Mouse (Mus musculus) hindbrain, embryonic 12.5 days (tissue): ENCODE results near the gene Eif2ak4. TPM values are rescaled to one million over a fixed set of nuclear protein-coding genes. Genes with fewer than 3 reads are reported as not detected.

Source experiments
- ATAC-seq: fragments of 200-750 bp; cut with Nextera tagmentation; 2 replicates; pipeline ENCODE4 v1.8.0; 2017; ENCODE audit warnings: moderate TSS enrichment; ENCODE audit not compliant: low FRiP score
- H3K27ac ChIP-seq: fragments of 300-500 bp; sonication (generic); 2 replicates; pipeline ENCODE4 v1.5.1; 2016; ENCODE audit warnings: mild to moderate bottlenecking
- H3K27me3 ChIP-seq: fragments of 300-500 bp; sonication (generic); 2 replicates; pipeline ENCODE4 v1.6.1; 2016; ENCODE audit warnings: mild to moderate bottlenecking
- H3K36me3 ChIP-seq: fragments of 300-500 bp; sonication (generic); 2 replicates; pipeline ENCODE4 v1.6.1; 2016; ENCODE audit warnings: mild to moderate bottlenecking
- H3K4me1 ChIP-seq: fragments of 300-500 bp; sonication (generic); 2 replicates; pipeline ENCODE4 v1.6.1; 2016
- H3K4me2 ChIP-seq: fragments of 300-500 bp; sonication (generic); replicated peaks from 2 replicates; pipeline ENCODE4 v1.6.1; 2016; ENCODE audit warnings: mild to moderate bottlenecking
- H3K4me3 ChIP-seq: fragments of 300-500 bp; sonication (generic); 2 replicates; pipeline ENCODE4 v1.5.1; 2016; ENCODE audit warnings: mild to moderate bottlenecking
- H3K9ac ChIP-seq: fragments of 300-500 bp; sonication (generic); 2 replicates; pipeline ENCODE4 v1.6.1; 2016; ENCODE audit warnings: mild to moderate bottlenecking, moderate library complexity
- H3K9me3 ChIP-seq: fragments of 300-500 bp; sonication (generic); replicated peaks from 2 replicates; pipeline ENCODE4 v1.6.1; 2016; ENCODE audit warnings: mild to moderate bottlenecking
- WGBS: fragments of 180-500 bp; shearing (Covaris S2); methylation state at CpG from one replicate; pipeline ENCODE4 v1.1.7; 2016; 5-methylcytosine and 5-hydroxymethylcytosine counted together
- polyA plus RNA-seq: library from polyadenylated mRNA; unstranded; fragments of >200 nt; fragmentation: Nextera tagmentation; extraction: Ambion mirVana; gene quantifications from 2 replicates; pipeline ENCODE4 v1.2.1, GENCODE M21; 2016

The Eif2ak4 gene
- polyA plus RNA-seq, 1 experiment from 2014 or later = 13.2 TPM

DNA sequence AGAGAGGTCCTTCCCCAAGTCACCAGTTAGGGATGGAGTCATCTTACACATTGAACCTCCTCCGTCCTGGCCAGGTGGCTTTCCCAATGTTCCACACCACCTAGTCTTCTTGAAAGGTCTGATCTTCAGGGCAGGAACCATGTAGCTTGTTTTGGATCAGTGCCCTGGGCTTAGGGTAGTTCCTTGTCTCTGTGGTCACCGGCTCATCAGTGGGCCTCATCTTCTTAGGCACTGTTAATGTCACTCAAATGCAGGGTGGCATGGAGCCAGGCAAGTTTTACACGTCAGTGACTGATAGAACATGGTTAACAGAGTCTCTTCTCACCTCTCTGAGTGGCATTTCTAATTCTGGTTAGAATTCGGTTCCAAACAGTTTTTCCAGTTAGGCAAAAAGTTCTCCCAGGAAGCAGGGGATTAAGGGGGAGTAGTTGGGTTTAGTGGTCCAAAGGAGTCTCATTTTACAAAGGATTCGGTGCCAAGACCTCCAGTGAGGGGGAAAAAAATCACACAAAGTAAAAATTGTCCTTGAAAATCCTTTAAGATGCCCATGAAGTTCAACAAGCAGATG lies 134.8 kb downstream of the Eif2ak4 start:
- Histone ChIP-seq H3K27me3 (no peaks in the 10 kb centered on the region), H3K9ac (no peak overlapping the region), H3K4me1 (peaks cover 18% of the 10 kb centered on the region), H3K4me2 (no peak overlapping the region), H3K9me3 (no peaks in the 10 kb centered on the region), H3K27ac (no peak overlapping the region), H3K36me3 (no peaks in the 10 kb centered on the region), H3K4me3 (no peak overlapping the region)
- WGBS = 62% methylated on average over 5 of the region's 5 CpGs
- no peak for ATAC-seq

DNA sequence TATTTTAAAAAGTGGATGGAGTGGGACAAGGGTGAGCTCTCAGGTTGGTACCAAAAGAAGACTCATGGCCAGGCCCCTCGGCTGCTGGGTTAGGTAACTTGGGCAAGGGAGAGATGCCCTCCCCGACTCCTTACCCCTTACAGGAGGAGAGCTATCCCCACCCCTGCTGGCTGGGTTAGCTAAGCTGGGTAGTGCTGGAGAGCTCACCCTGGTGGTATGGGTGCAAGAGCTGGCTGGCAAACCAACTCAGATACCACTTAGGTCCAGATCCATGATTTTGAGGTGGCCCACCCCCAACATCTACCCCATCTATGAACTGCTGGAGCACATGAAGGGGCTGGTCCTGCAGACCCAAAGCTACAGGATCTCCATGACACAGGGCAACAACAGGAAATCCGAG lies 136.4 kb downstream of the Eif2ak4 start:
- no peaks in the 10 kb centered on the region for H3K27me3 ChIP-seq
- no peaks in the 10 kb centered on the region for H3K9me3 ChIP-seq
- H3K4me1 ChIP-seq = peaks cover 23% of the 10 kb centered on the region
- no peak for ATAC-seq
- WGBS = 86% methylated on average over 3 of the region's 3 CpGs
- no peak overlapping the region for H3K9ac ChIP-seq
- H3K4me3 ChIP-seq = no peak overlapping the region
- H3K27ac ChIP-seq = no peak overlapping the region
- no peak overlapping the region for H3K4me2 ChIP-seq
- no peaks in the 10 kb centered on the region for H3K36me3 ChIP-seq

Other genes with a start within 250 kb of the Eif2ak4 start
- gene Fsip1, start 131.7 kb upstream of the Eif2ak4 start, polyA plus RNA-seq = 2.5 and 3.3 TPM in 2 replicates
- 1.2 and 1.5 TPM in 2 replicates for gene Gpr176, start 15.2 kb upstream of the Eif2ak4 start, polyA plus RNA-seq
- 261 and 288 TPM in 2 replicates for gene Srp14, start 91.1 kb downstream of the Eif2ak4 start, polyA plus RNA-seq
- 5.4 and 6.2 TPM in 2 replicates for gene Bmf, start 161.1 kb downstream of the Eif2ak4 start, polyA plus RNA-seq
- gene Bub1b, start 209.6 kb downstream of the Eif2ak4 start, polyA plus RNA-seq = 63.2 and 65.8 TPM in 2 replicates